Mouse (Mus musculus): Measurements from ENCODE around the gene Slc22a4. TPM values are rescaled to one million over a fixed set of nuclear protein-coding genes. Genes with fewer than 3 reads are reported as not detected.
"Not testable (repeated sequence)": the region's sequence is repeated elsewhere in the genome, so short reads cannot be mapped to it uniquely, and the experiment has no call there.

Slc22a4 gene
- polyA plus RNA-seq, 1 experiment from 2014 or later = 4.0 TPM

DNA sequence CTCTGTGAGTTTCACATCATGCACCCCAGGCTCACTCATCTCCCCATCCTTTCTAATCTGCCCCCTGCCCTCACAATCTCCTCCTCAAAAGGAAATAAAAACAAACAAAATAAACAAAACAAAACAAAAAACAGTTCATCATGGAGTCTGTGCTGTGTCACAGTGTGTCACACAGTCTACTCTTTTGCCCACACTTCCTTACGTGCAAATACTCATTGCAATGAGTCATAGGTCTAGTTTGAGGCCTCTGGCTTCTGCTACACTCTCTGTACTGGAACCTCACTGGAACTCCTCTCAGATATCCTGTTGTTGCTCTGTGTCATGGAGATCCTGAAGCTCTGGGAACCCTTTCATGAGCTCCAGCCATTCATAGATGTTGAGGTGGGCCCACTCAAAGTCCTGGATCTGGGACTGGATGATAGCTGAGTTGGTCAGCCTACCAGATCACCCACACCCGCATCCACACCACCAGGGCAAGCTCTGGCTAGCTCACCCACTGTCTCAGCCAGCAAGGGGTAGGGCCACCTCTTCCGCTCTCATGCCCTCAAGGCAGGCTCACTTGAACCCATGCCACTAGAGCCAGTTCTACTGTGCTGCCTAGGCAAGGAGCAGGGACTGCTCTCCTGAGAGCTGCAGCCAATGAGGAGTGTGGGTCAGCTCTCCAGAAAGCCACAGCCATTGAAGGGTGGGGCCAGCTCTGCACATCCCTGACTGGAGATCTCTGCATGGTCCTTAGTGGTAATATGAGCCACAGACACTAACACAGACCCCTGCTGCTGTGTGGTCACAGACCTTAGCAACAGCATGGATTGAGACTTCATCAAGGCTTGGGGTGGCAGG lies 8.8 kb downstream of the Slc22a4 start:
- no peak overlapping the region for H3K4me3 ChIP-seq
- no peaks in the 10 kb centered on the region for H3K9me3 ChIP-seq (replicated peaks)
- no peak overlapping the region for H3K9ac ChIP-seq
- 0 out of 2 replicates have a peak, but pooled peaks cover 8% of the 10 kb centered on the region for H3K27me3 ChIP-seq (replicated peaks)
- H3K4me1 ChIP-seq (replicated peaks) = no peaks in the 10 kb centered on the region
- 69% methylated on average over 3 of the region's 3 CpGs for WGBS
- ATAC-seq (ENCODE audit: insufficient number of reproducible peaks, low FRiP score) = no peak; the same call in 1 of the 2 replicates
- H3K4me2 ChIP-seq = no peak overlapping the region
- no peaks in the 10 kb centered on the region for H3K36me3 ChIP-seq
- no peak overlapping the region for H3K27ac ChIP-seq (ENCODE audit: poor library complexity, severe bottlenecking)

DNA sequence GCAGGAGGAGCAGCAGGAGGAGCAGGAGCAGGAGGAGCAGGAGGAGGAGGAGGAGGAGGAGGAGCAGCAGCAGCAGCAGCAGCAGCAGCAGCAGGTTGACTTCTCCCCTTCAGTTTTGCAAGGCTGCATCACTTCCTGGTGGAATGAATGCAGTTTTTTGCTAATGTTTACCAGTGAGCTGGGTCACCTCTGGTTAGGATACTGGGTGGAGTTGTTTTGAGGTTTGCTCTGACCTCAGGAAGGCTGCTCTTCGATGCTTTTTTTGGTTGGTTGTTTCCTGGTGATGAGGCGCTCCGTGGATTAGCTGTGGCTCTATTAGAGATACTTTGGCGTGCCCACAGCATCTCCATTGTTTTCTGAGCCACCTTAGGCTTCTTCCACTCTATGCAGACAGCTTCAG lies 10.3 kb downstream of the Slc22a4 start:
- no peak overlapping the region for H3K4me3 ChIP-seq
- no peak for ATAC-seq (ENCODE audit: insufficient number of reproducible peaks, low FRiP score)
- no peak overlapping the region for H3K4me2 ChIP-seq
- H3K9me3 ChIP-seq (replicated peaks) = no peaks in the 10 kb centered on the region
- WGBS = 70% methylated on average over 4 of the region's 4 CpGs
- no peak overlapping the region for H3K9ac ChIP-seq
- no peaks in the 10 kb centered on the region for H3K4me1 ChIP-seq (replicated peaks)
- H3K27me3 ChIP-seq (replicated peaks) = 0 out of 2 replicates have a peak, but pooled peaks cover 8% of the 10 kb centered on the region
- H3K36me3 ChIP-seq = no peaks in the 10 kb centered on the region
- H3K27ac ChIP-seq (ENCODE audit: poor library complexity, severe bottlenecking) = no peak overlapping the region

DNA sequence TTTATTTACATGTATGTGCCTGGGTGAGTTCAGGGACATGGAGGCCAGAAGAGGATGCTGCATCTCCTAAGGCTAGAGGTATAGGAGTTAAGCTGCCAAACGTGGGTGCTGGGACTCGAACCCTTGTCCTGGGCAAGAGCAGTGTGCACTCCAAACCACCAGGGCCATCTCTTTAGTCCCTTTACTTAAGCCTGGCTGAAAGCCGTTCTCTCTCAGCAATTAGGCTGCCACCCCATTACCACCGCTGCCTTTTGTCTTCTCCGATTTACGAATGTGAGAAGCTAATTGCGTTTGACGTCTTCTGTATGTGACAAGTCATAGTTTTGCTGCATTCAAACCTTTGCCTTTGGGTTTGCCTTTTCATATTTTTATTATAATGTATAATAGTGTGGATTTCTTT lies 11.8 kb downstream of the Slc22a4 start:
- 77% methylated on average over 8 of the region's 8 CpGs for WGBS
- H3K27me3 ChIP-seq (replicated peaks) = 0 out of 2 replicates have a peak, but pooled peaks cover 8% of the 10 kb centered on the region
- no peaks in the 10 kb centered on the region for H3K4me1 ChIP-seq (replicated peaks)
- no peak overlapping the region for H3K4me3 ChIP-seq
- ATAC-seq (ENCODE audit: insufficient number of reproducible peaks, low FRiP score) = no peak
- H3K27ac ChIP-seq (ENCODE audit: poor library complexity, severe bottlenecking) = no peak overlapping the region
- no peaks in the 10 kb centered on the region for H3K36me3 ChIP-seq
- no peak overlapping the region for H3K4me2 ChIP-seq
- no peak overlapping the region for H3K9ac ChIP-seq
- no peaks in the 10 kb centered on the region for H3K9me3 ChIP-seq (replicated peaks)

DNA sequence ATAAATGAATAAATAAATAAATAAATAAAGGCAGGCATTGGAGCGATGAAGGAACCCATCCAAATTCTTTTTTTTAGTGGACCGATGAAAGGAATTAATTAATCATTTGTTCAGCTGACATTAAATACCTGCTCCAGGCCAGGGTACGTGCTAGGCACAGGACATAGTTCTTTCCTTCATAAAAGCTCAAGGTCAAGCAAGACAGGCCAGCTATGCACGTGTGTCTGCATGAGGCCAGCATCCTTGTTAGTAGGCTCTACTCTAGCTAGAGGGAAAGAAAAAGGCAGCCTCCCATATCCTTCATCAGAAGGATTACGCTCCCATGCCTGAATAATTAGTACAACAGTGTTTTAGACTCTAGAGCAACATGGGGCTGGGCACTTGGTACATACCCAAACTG lies 14.9 kb downstream of the Slc22a4 start:
- Histone ChIP-seq H3K36me3 (no peaks in the 10 kb centered on the region), H3K27me3 (replicated peaks) (0 out of 2 replicates have a peak, but pooled peaks cover 8% of the 10 kb centered on the region), H3K4me2 (no peak overlapping the region), H3K27ac (ENCODE audit: poor library complexity, severe bottlenecking) (no peak overlapping the region), H3K4me3 (no peak overlapping the region), H3K9ac (no peak overlapping the region), H3K4me1 (replicated peaks) (no peaks in the 10 kb centered on the region), H3K9me3 (replicated peaks) (no peaks in the 10 kb centered on the region)
- WGBS = 88% methylated on average over 5 of the region's 5 CpGs
- ATAC-seq (ENCODE audit: insufficient number of reproducible peaks, low FRiP score) = no peak

DNA sequence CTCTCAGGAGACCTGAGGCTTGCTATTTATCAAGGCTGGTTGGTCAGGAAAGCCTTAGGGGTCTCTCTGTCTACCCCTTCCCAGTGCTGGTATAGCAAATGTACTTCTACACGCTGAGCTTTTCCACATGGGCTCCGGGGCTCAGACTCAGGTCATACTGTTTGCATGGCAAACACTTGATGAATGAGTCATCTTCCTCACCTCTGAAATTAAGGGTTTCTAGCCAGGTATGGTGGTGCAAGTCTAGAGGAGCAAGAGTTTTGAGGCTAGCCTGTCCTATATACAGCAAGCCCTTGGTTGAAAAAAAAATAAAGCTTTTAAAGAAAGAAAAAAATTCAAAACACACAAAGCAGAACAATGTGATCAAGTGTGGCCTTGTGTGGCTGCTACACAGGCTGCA lies 16.6 kb downstream of the Slc22a4 start:
- 76% methylated on average over 2 of the region's 2 CpGs for WGBS
- no peak overlapping the region for H3K4me3 ChIP-seq

GRCm38 (mm10) chr11:54008416-54008920 lies 19.4 kb downstream of the Slc22a4 start:
- 81% methylated on average over 10 of the region's 10 CpGs for WGBS
- H3K36me3 ChIP-seq = no peaks in the 10 kb centered on the region
- no peak overlapping the region for H3K9ac ChIP-seq
- H3K9me3 ChIP-seq (replicated peaks) = no peaks in the 10 kb centered on the region
- H3K4me2 ChIP-seq = no peak overlapping the region
- no peaks in the 10 kb centered on the region for H3K4me1 ChIP-seq (replicated peaks)
- no peak overlapping the region for H3K27ac ChIP-seq (ENCODE audit: poor library complexity, severe bottlenecking)
- no peak for ATAC-seq (ENCODE audit: insufficient number of reproducible peaks, low FRiP score)
- no peaks in the 10 kb centered on the region for H3K27me3 ChIP-seq (replicated peaks)
- H3K4me3 ChIP-seq = no peak overlapping the region

More for the DNA sequence above, 16.6 kb downstream of the Slc22a4 start:
- Histone ChIP-seq H3K36me3 (no peaks in the 10 kb centered on the region), H3K27ac (ENCODE audit: poor library complexity, severe bottlenecking) (no peak overlapping the region), H3K4me1 (replicated peaks) (no peaks in the 10 kb centered on the region), H3K9ac (no peak overlapping the region), H3K27me3 (replicated peaks) (0 out of 2 replicates have a peak, but pooled peaks cover 5% of the 10 kb centered on the region), H3K4me2 (no peak overlapping the region), H3K9me3 (replicated peaks) (no peaks in the 10 kb centered on the region)
- no peak for ATAC-seq (ENCODE audit: insufficient number of reproducible peaks, low FRiP score)

DNA sequence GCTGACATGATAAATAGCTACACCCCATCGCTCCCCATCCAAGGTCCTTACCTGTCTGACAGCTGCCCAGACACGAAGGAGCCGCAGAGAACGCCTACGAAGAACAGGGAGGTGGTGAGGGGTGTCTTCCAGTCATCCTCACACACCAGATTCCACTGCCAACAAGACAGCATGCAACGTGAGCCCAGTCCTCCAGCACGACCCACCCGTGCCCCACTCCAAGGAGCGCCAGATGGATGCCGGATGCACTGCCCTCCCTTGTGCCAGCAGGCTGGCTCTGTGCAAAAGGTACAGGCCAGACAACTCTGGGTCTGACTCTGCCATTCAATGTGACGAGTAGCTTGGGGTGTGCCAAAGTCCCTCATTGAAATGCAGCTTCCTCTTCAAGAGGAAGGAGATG lies 20.2 kb downstream of the Slc22a4 start:
- WGBS = 88% methylated on average over 11 of the region's 11 CpGs
- no peak overlapping the region for H3K27ac ChIP-seq (ENCODE audit: poor library complexity, severe bottlenecking)
- H3K9me3 ChIP-seq (replicated peaks) = no peaks in the 10 kb centered on the region
- H3K4me2 ChIP-seq = no peak overlapping the region
- H3K4me1 ChIP-seq (replicated peaks) = no peaks in the 10 kb centered on the region
- H3K36me3 ChIP-seq = no peaks in the 10 kb centered on the region
- H3K9ac ChIP-seq = no peak overlapping the region
- ATAC-seq (ENCODE audit: insufficient number of reproducible peaks, low FRiP score) = no peak
- no peak overlapping the region for H3K4me3 ChIP-seq
- H3K27me3 ChIP-seq (replicated peaks) = no peaks in the 10 kb centered on the region

GRCm38 (mm10) chr11:54006901-54007300 lies 21.0 kb downstream of the Slc22a4 start:
- no peaks in the 10 kb centered on the region for H3K4me1 ChIP-seq (replicated peaks)
- H3K4me2 ChIP-seq = no peak overlapping the region
- H3K9me3 ChIP-seq (replicated peaks) = no peaks in the 10 kb centered on the region
- no peaks in the 10 kb centered on the region for H3K27me3 ChIP-seq (replicated peaks)
- ATAC-seq (ENCODE audit: insufficient number of reproducible peaks, low FRiP score) = no peak
- 71% methylated on average over 4 of the region's 4 CpGs for WGBS
- H3K27ac ChIP-seq (ENCODE audit: poor library complexity, severe bottlenecking) = 0 out of 2 replicates have a peak overlapping the region, but pooled peaks have one; percentile 5
- no peak overlapping the region for H3K4me3 ChIP-seq
- no peaks in the 10 kb centered on the region for H3K36me3 ChIP-seq
- no peak overlapping the region for H3K9ac ChIP-seq

- not testable (repeated sequence) for H3K4me2 ChIP-seq; H3K4me1 ChIP-seq (replicated peaks); H3K27ac ChIP-seq (ENCODE audit: poor library complexity, severe bottlenecking); H3K36me3 ChIP-seq; H3K9ac ChIP-seq; H3K27me3 ChIP-seq (replicated peaks); H3K4me3 ChIP-seq; H3K9me3 ChIP-seq (replicated peaks)
- WGBS = 29% methylated on average over 5 of the region's 5 CpGs
- peak; percentile 67 for ATAC-seq (ENCODE audit: insufficient number of reproducible peaks, low FRiP score)
These were observed 21.5 kb downstream of the Slc22a4 start for GRCm38 (mm10) chr11:54006362-54006761.

DNA sequence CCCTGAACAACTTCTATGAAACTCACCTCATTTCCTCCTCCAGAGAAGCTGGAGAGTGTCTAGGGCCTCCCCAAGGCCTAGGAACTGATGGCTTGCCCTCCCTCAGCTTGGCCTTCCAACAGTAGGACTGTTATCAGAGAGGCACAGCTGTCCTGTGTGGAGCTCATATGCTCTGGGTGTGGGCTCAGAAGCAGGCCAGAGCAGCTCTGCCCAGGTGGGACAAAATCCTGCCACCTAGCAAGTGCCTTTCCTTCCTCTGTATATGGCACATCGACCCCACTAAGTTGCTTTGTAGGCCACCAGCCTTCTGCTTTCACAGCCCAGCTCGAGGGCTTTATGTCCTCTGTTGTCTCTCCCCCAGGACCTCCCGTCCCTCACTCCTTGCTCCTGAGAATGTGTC lies 23.2 kb downstream of the Slc22a4 start:
- no peak overlapping the region for H3K9ac ChIP-seq
- H3K27ac ChIP-seq (ENCODE audit: poor library complexity, severe bottlenecking) = peak overlapping the region; percentile 31; the same call in 1 of the 2 replicates
- no peaks in the 10 kb centered on the region for H3K4me1 ChIP-seq (replicated peaks)
- peak; percentile 90 for ATAC-seq (ENCODE audit: insufficient number of reproducible peaks, low FRiP score)
- no peaks in the 10 kb centered on the region for H3K36me3 ChIP-seq
- H3K4me3 ChIP-seq = no peak overlapping the region
- H3K27me3 ChIP-seq (replicated peaks) = peaks cover 8% of the 10 kb centered on the region; the same call in 1 of the 2 replicates
- WGBS = 76% methylated on average over 3 of the region's 3 CpGs
- H3K4me2 ChIP-seq = no peak overlapping the region
- H3K9me3 ChIP-seq (replicated peaks) = no peaks in the 10 kb centered on the region

GRCm38 (mm10) chr11:54004221-54004620 lies 23.7 kb downstream of the Slc22a4 start:
- Histone ChIP-seq H3K4me1 (replicated peaks) (no peaks in the 10 kb centered on the region), H3K27me3 (replicated peaks) (peaks cover 8% of the 10 kb centered on the region; the same call in 1 of the 2 replicates), H3K4me2 (no peak overlapping the region), H3K9me3 (replicated peaks) (no peaks in the 10 kb centered on the region), H3K9ac (no peak overlapping the region), H3K27ac (ENCODE audit: poor library complexity, severe bottlenecking) (no peak overlapping the region), H3K36me3 (no peaks in the 10 kb centered on the region), H3K4me3 (no peak overlapping the region)
- WGBS = 77% methylated on average over 9 of the region's 9 CpGs
- ATAC-seq (ENCODE audit: insufficient number of reproducible peaks, low FRiP score) = no peak

All from heart, embryonic 12.5 days (tissue).